Mouse (Mus musculus) heart, postnatal 4 days (tissue): ENCODE data around the gene Scn5a. TPM values are rescaled to one million over a fixed set of nuclear protein-coding genes. Genes with fewer than 3 reads are reported as not detected.

Experiments
- DNase-seq: peaks from one replicate; pipeline ENCODE4 v3.0.0; 2021
- total RNA-seq, 2 experiments: library from RNA; stranded (reverse); gene quantifications; 2 replicates each; pipeline ENCODE4 v1.2.3; 2021

Gene Scn5a
- 100 to 1,000 TPM; 120 to 122 TPM for total RNA-seq

- DNase-seq, result peak; percentile 63
These were observed at the start of gene Scn5a for GRCm38 (mm10) chr9:119578636-119579438. Gene Scn5a (minus strand): TSS chr9:119579016.

GRCm38 (mm10) chr9:119627227-119627626, 48.4 kb upstream of the Scn5a start:
- no peak for DNase-seq

GRCm38 (mm10) chr9:119624151-119624550, 45.3 kb upstream of the Scn5a start:
- no peak for DNase-seq

- DNase-seq, result no peak
These were observed 36.0 kb upstream of the Scn5a start for GRCm38 (mm10) chr9:119614798-119615197.

- no peak for DNase-seq
These were observed 31.8 kb upstream of the Scn5a start for GRCm38 (mm10) chr9:119610563-119611166.

- no peak for DNase-seq
These were observed 28.1 kb upstream of the Scn5a start for GRCm38 (mm10) chr9:119606906-119607305.

GRCm38 (mm10) chr9:119604607-119605006, 25.8 kb upstream of the Scn5a start:
- DNase-seq, result no peak

- DNase-seq, result no peak
These were observed 19.7 kb upstream of the Scn5a start for GRCm38 (mm10) chr9:119598501-119598900.

GRCm38 (mm10) chr9:119597332-119597731, 18.5 kb upstream of the Scn5a start:
- DNase-seq, result no peak

GRCm38 (mm10) chr9:119589592-119589991, 10.8 kb upstream of the Scn5a start:
- no peak for DNase-seq

- DNase-seq, result peak; percentile 30
These were observed 10.1 kb upstream of the Scn5a start for GRCm38 (mm10) chr9:119588763-119589449.

GRCm38 (mm10) chr9:119580668-119581067, 1.9 kb upstream of the Scn5a start:
- peak; percentile 89 for DNase-seq

- DNase-seq, result no peak
These were observed 1.4 kb upstream of the Scn5a start for GRCm38 (mm10) chr9:119580187-119580586.

- DNase-seq, result no peak
These were observed 543 bp downstream of the Scn5a start for GRCm38 (mm10) chr9:119578311-119578635.

GRCm38 (mm10) chr9:119576977-119577376, 1.8 kb downstream of the Scn5a start:
- no peak for DNase-seq

- no peak for DNase-seq
These were observed 3.1 kb downstream of the Scn5a start for GRCm38 (mm10) chr9:119575732-119576131.

GRCm38 (mm10) chr9:119574366-119574765, 4.5 kb downstream of the Scn5a start:
- DNase-seq, result peak; percentile 81

- DNase-seq, result no peak
These were observed 5.8 kb downstream of the Scn5a start for GRCm38 (mm10) chr9:119573009-119573408.

GRCm38 (mm10) chr9:119571411-119571888, 7.4 kb downstream of the Scn5a start:
- no peak for DNase-seq

- DNase-seq, result no peak
These were observed 8.2 kb downstream of the Scn5a start for GRCm38 (mm10) chr9:119570652-119571051.

- DNase-seq, result no peak
These were observed 10.1 kb downstream of the Scn5a start for GRCm38 (mm10) chr9:119568732-119569131.

GRCm38 (mm10) chr9:119567800-119568199, 11.0 kb downstream of the Scn5a start:
- DNase-seq, result no peak

GRCm38 (mm10) chr9:119566214-119566613, 12.6 kb downstream of the Scn5a start:
- no peak for DNase-seq
